Mouse (Mus musculus) heart, postnatal 0 days (tissue): ENCODE measurements at regions not wholly inside any gene's neighbourhood (a gene's known extent, or its start where the extent isn't known, plus 50 kb on each side); places are given as distances from the start of the nearest gene placed in this dataset.

ENCODE experiments used
- ATAC-seq: fragments of 200-750 bp; cut with Nextera tagmentation; 2 replicates; pipeline ENCODE4 v1.8.0; 2017; ENCODE audit warnings: low read depth, moderate number of reproducible peaks, moderate library complexity; ENCODE audit not compliant: insufficient read depth
- DNase-seq: peaks from one replicate; pipeline ENCODE4 v3.0.0-alpha.2; 2016; ENCODE audit warnings: low spot score
- H3K27ac ChIP-seq: fragments of 300-500 bp; sonication (generic); 2 replicates; pipeline ENCODE4 v1.5.1; 2014; ENCODE audit warnings: low read depth, mild to moderate bottlenecking
- H3K27me3 ChIP-seq: fragments of 300-500 bp; sonication (generic); 2 replicates; pipeline ENCODE4 v1.6.1; 2014; ENCODE audit warnings: low read length, mixed read lengths; ENCODE audit not compliant: control insufficient read depth, insufficient read depth
- H3K36me3 ChIP-seq: fragments of 300-500 bp; sonication (generic); replicated peaks from 2 replicates; pipeline ENCODE4 v1.6.1; 2014; ENCODE audit warnings: low read length, mixed read lengths; ENCODE audit not compliant: control insufficient read depth, insufficient read depth
- H3K4me1 ChIP-seq: fragments of 300-500 bp; sonication (generic); 2 replicates; pipeline ENCODE4 v1.6.1; 2014; ENCODE audit warnings: antibody characterized with exemption; ENCODE audit not compliant: control insufficient read depth, insufficient read depth
- H3K4me2 ChIP-seq: fragments of 300-500 bp; sonication (generic); 2 replicates; pipeline ENCODE4 v1.6.1; 2014; ENCODE audit warnings: low read depth, mild to moderate bottlenecking, low read length, moderate library complexity
- H3K4me3 ChIP-seq: fragments of 300-500 bp; sonication (generic); 2 replicates; pipeline ENCODE4 v1.5.1; 2014; ENCODE audit warnings: low read depth, low read length
- H3K9ac ChIP-seq: fragments of 300-500 bp; sonication (generic); replicated peaks from 2 replicates; pipeline ENCODE4 v1.6.1; 2014; ENCODE audit warnings: low read depth, low read length, mixed read lengths
- H3K9me3 ChIP-seq: fragments of 300-500 bp; sonication (generic); replicated peaks from 2 replicates; pipeline ENCODE4 v1.6.1; 2016; ENCODE audit warnings: low read length; ENCODE audit not compliant: control insufficient read depth
- CTCF ChIP-seq: IDR thresholded peaks from 2 replicates; pipeline ENCODE4 v1.5.1; 2016; ENCODE audit warnings: antibody characterized with exemption, control low read depth, low read depth
- EP300 ChIP-seq: IDR thresholded peaks from 2 replicates; pipeline ENCODE4 v1.6.1; 2016; ENCODE audit warnings: antibody characterized with exemption, low read depth
- WGBS: fragments of 180-500 bp; shearing (Covaris S2); extraction: QIAGEN DNeasy Blood & Tissue Kit; methylation state at CpG from one replicate; pipeline ENCODE4 v1.1.7; 2014; 5-methylcytosine and 5-hydroxymethylcytosine counted together

GRCm38 (mm10) chr8:26243743-26244142 is 124.4 kb downstream of the Gm45692 start:
- no peak for TF ChIP-seq EP300
- no peak for TF ChIP-seq CTCF

GRCm38 (mm10) chr8:26244308-26244707 is 125.0 kb downstream of the Gm45692 start:
- H3K4me1 ChIP-seq = no peaks in the 10 kb centered on the region
- 75% methylated on average over 5 of the region's 5 CpGs for WGBS
- TF ChIP-seq CTCF (no peak), EP300 (no peak)
- no peak overlapping the region for H3K4me2 ChIP-seq
- DNase-seq (no peak), ATAC-seq (no peak)
- no peaks in the 10 kb centered on the region for H3K27me3 ChIP-seq
- no peak overlapping the region for H3K4me3 ChIP-seq
- H3K9me3 ChIP-seq = no peaks in the 10 kb centered on the region
- H3K9ac ChIP-seq = no peak overlapping the region
- H3K27ac ChIP-seq = no peak overlapping the region
- H3K36me3 ChIP-seq = no peaks in the 10 kb centered on the region

More at GRCm38 (mm10) chr8:26243743-26244142, 124.4 kb downstream of the Gm45692 start:
- Histone ChIP-seq H3K9me3 (no peaks in the 10 kb centered on the region), H3K9ac (no peak overlapping the region), H3K4me3 (no peak overlapping the region), H3K4me2 (no peak overlapping the region), H3K36me3 (no peaks in the 10 kb centered on the region), H3K27me3 (no peaks in the 10 kb centered on the region), H3K4me1 (no peaks in the 10 kb centered on the region), H3K27ac (no peak overlapping the region)
- ATAC-seq = no peak
- no peak for DNase-seq
- 67% methylated on average over 4 of the region's 4 CpGs for WGBS

GRCm38 (mm10) chr8:26255191-26255669 is 135.9 kb downstream of the Gm45692 start:
- WGBS = 21% methylated on average over 6 of the region's 6 CpGs
- no peaks in the 10 kb centered on the region for H3K36me3 ChIP-seq
- no peak overlapping the region for H3K9ac ChIP-seq
- H3K27me3 ChIP-seq = no peaks in the 10 kb centered on the region
- peaks cover 9% of the 10 kb centered on the region; the same call in 1 of the 2 replicates for H3K9me3 ChIP-seq
- H3K4me1 ChIP-seq = no peaks in the 10 kb centered on the region
- no peak for ATAC-seq
- no peak overlapping the region for H3K4me3 ChIP-seq
- DNase-seq = no peak
- no peak overlapping the region for H3K27ac ChIP-seq
- TF ChIP-seq EP300 (no peak), CTCF (no peak)
- no peak overlapping the region for H3K4me2 ChIP-seq

- TF ChIP-seq CTCF = no peak
- no peak for TF ChIP-seq EP300
- no peak overlapping the region for H3K27ac ChIP-seq
Measured at GRCm38 (mm10) chr8:26260294-26260693, 141.0 kb downstream of the Gm45692 start.

GRCm38 (mm10) chr8:26262536-26262935 is 143.2 kb downstream of the Gm45692 start:
- H3K4me3 ChIP-seq = no peak overlapping the region
- no peaks in the 10 kb centered on the region for H3K36me3 ChIP-seq
- H3K27me3 ChIP-seq = no peaks in the 10 kb centered on the region
- no peaks in the 10 kb centered on the region for H3K4me1 ChIP-seq
- no peak overlapping the region for H3K27ac ChIP-seq
- no peak overlapping the region for H3K9ac ChIP-seq
- no peak for TF ChIP-seq CTCF
- no peak for TF ChIP-seq EP300
- DNase-seq (no peak), ATAC-seq (no peak)
- H3K4me2 ChIP-seq = no peak overlapping the region
- WGBS = 65% methylated on average over 10 of the region's 10 CpGs
- no peaks in the 10 kb centered on the region for H3K9me3 ChIP-seq

More at GRCm38 (mm10) chr8:26260294-26260693, 141.0 kb downstream of the Gm45692 start:
- Histone ChIP-seq H3K4me3 (no peak overlapping the region), H3K9me3 (no peaks in the 10 kb centered on the region), H3K9ac (no peak overlapping the region), H3K27me3 (no peaks in the 10 kb centered on the region), H3K4me2 (no peak overlapping the region), H3K4me1 (no peaks in the 10 kb centered on the region), H3K36me3 (no peaks in the 10 kb centered on the region)
- no peak for DNase-seq
- 35% methylated on average over 5 of the region's 5 CpGs for WGBS
- no peak for ATAC-seq

- H3K9ac ChIP-seq = no peak overlapping the region
- TF ChIP-seq EP300 (no peak), CTCF (no peak)
- no peaks in the 10 kb centered on the region for H3K27me3 ChIP-seq
- ATAC-seq = no peak
- no peak for DNase-seq
- no peak overlapping the region for H3K27ac ChIP-seq
- 63% methylated on average over 11 of the region's 11 CpGs for WGBS
- H3K4me1 ChIP-seq = no peaks in the 10 kb centered on the region
- no peaks in the 10 kb centered on the region for H3K9me3 ChIP-seq
- no peaks in the 10 kb centered on the region for H3K36me3 ChIP-seq
- no peak overlapping the region for H3K4me2 ChIP-seq
- no peak overlapping the region for H3K4me3 ChIP-seq
Measured at GRCm38 (mm10) chr8:26264869-26265321, 145.6 kb downstream of the Gm45692 start.
